Mouse (Mus musculus): Measurements from ENCODE around the gene Col9a3.

Gene Col9a3

DNA sequence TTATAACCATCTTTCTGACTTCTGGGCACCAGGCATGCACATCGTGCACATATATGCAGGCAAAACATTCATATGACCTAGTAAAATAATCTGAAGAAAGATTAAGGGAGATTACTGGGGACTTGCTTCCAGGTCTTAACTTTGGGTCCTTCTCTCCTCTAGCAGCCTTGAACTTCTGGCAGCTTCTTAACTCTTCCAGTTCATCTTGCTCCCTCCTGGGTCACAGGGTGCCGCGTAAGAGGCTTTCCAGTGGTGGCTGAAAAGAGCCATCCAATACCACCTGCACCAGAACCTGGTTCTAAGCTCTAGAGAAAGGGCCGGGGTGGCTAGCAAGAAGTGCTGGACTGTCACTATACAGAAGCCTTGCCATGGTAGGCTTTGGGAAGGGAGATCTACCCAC lies at the start of gene Col9a3:
Gene Col9a3, plus strand, starts transcription at position 301 of the 400 bp plus-strand sequence.
- DNase-seq (ENCODE audit: low spot score) = no peak

DNA sequence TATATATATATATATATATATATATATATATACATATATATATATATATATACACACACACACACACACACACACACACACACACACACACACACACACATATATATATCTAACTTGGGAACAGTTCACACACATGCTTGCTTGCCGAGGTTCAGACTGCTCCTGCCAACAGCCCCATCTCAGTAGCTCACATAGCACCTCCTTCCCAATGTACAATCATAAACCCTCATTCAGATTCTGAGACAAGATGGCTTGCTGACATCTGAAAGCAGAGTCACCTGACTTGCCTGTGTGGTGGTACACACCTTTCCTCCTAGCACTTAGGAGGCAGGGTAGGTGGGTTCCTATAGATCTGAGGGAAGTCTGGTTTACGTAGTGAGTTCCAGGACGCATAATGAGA lies 45.2 kb upstream of the Col9a3 start:
- no peak for DNase-seq (ENCODE audit: low spot score)

DNA sequence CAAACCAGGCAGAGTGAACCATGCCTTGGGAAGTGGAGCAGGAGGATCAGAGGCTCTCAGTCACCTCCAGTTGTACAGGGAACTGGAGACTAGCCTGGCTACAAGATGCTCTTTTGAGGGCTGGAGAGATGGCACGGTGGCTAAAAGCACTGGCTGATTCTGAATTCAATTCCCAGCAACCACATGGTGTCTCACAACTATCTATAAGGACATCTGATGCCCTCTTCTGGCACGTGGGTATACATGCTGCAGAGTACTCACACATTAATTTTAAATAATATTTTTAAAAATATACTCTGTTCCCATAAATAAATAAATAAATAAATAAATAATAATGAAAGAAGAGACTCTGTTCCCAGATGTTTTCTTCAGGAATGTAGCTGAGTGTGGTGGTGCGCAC lies 42.4 kb upstream of the Col9a3 start:
- no peak for DNase-seq (ENCODE audit: low spot score)

DNA sequence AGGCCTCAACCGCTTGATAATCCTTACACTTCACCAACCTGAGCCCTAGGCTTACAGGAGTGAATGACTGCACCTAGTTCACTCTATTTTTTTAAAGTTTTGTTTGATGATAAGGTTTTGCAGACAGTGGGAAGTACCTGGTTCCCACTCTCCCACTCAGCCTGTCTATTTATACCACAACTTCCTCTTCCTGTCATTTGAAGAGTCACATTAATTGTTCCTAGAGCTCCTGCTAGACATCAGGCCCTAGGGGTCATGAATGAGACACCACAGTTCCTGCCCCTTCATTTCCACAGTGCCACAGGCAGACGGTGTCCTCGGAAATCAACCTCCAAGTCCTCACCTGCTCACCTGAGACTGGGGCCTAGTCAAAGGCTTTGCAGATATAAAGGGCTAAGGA lies 41.1 kb upstream of the Col9a3 start:
- DNase-seq (ENCODE audit: low spot score) = no peak

DNA sequence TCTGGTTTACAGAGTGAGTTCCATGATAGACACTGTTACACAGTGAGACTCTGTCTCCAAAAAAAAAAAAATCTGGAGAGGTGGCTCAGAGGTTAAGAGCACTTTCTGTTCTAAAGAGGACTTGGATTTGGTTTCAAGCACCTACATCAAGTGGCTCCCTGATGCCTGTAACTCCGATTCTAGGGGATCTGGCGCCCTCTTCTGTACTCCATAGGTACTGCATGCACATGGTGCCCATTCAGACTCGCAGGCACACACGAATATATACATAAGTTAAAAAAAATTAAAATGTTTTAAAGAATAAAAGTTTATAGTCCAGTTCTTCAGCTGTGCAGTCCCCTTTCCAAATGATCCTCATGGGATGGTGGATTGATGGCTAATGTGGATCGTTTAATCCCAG lies 37.3 kb upstream of the Col9a3 start:
- DNase-seq (ENCODE audit: low spot score) = no peak

DNA sequence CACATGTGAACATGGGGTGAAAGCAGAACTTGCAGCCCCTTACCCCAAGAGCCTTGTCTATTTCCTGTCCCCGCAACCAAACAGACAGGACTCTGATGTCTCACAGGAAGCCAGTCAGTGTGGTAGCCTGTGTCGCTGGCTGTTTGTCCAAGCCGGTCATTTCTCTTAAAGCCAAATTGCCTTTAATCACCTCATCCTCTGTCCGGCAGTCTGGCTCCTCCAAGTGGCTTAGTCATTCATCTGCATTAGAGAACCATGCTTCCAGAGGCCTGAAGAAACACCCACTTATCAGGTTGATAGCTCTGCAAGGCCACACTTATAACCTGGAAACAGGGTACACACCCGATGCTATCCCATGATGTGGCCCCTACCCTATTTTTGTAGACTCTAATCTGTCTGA lies 35.4 kb upstream of the Col9a3 start:
- DNase-seq (ENCODE audit: low spot score) = no peak

DNA sequence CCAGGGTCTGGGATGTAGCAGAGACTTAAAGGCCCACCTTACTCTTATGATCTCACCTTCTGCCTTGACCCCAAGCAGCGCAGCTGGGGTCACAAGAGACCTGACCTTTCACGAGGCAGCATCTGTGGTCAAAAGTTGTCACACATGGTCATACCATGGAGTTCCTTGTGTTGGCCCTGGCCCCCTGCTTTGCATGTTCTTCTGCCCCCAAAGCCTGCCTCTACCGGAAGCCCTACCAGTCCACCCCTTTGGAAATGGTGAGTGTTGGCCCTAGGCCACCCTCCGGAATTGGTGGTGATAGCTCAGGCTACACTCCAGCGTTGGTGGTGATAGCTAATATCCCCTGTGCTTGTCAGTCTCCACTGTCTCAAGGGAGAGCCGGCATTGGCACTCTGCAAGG lies 34.3 kb upstream of the Col9a3 start:
- no peak for DNase-seq (ENCODE audit: low spot score)

DNA sequence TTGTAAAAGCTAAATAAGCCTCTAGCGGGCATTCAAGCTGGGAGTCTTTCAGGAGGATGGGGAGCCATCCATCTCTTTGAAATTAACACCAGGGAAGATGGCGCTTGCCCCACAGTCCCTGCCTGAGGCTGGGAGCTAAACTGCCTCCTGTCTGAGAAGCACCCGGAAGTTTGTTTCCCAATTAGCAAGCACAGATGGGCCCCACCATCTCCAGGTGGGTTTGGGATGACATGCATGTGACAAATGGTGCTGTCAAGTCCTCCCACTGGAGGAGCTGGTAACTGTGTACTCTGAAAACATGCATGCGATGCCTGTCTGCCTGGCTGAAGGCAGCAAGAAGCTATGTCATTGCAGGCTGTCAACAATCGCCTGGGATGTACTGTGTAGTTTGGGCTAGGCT lies 33.7 kb upstream of the Col9a3 start:
- DNase-seq (ENCODE audit: low spot score) = no peak

DNA sequence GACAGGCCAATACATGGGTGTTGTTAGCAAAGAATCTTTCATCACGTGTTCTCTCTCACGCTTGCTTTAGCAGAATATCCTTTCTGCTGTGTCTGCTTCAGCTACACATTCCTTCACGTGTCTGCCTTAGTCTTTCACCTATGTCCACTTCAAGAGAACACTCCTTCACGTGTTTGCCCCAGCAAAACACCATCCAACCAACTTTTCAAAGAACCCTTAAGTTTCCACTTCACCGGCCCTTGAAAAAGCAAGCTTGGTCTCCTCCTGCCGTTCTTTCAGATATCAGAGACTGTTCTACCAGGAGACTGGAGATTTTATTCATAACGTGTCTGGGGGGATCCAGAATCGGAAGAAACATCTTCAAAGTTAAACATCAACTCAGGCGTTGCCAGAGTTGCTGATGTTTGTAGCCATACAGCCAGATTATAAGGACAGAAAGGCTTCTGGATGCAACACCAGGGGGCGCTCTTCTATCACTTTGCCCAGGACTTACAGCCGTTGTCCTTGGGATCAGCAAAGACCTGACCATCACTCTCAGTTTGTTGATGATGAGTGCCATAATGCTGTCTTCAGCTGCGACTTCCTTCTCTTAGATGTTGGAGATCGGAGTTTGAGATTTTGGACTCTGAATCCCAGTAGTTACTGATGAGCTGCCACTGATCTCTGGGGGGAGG lies 31.2 kb upstream of the Col9a3 start:
- DNase-seq (ENCODE audit: low spot score) = no peak

DNA sequence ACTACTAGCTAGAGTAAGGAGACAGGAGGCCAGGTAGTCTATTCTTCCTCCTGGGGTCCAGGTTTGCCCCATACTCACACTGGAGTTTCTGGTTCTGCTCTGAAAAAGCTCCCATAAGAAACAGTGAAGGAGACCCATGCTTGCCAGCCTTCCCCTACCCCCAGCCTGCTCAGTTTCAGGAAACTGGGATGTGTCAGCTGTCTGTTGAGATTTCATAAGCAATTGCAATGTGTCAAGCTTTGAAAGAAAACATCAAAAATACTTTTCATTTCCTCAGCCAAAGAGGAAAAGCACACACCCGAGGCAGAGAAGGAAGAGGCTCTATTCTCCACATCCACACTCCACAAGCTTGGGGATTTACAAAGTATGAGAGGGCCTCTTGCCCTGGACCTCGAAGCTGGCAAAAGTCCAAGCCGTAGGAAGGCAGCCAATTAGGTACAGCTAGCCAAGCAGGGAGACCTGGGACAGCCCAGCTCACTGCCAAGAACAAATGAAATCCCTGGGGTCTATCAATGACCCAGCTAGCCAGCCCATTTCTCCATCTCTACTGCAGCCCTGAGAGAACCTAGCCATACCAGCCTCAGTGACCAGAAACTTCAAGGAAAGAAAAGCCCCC lies 28.5 kb upstream of the Col9a3 start:
- DNase-seq (ENCODE audit: low spot score) = no peak

DNA sequence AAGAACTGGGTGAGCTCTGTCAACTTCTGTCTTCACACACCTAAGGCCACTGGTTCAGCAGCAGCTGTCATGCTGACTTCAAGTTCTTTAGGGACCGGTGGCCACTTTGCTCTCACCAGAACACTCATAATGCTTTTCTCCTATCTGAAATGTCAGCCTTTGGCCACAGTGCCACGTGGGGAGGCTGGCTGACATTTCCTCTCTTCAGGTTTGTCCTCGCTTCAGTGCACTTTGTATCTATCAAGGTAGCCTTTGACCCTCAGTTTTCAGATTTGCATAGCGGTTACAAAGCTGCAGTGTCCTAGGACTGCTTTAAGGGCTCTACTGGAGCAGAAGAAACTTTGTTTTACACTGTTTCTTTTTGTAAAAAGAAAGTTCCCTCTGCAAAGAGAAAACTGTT lies 21.1 kb upstream of the Col9a3 start:
- no peak for DNase-seq (ENCODE audit: low spot score)

DNA sequence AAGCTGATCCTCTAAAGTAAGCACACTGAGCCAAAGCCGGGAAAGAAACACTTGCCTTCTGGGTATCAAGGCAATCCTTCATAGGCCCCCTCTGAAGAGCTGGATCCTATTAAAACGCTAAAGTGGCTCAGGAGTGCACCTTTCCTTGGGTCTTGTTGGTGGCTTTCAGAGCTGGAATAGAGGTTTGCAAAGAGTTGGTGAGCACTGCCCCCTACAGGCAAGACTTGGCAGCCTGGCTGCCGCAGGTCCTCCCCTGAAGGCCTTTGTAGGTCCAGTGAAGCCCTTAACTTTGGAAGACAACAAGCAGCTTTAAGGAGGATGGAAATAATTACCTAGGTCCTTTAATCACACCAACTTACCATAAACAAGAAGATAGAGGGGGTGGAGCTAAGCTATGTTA lies 18.9 kb upstream of the Col9a3 start:
- peak; percentile 41 for DNase-seq (ENCODE audit: low spot score)

DNA sequence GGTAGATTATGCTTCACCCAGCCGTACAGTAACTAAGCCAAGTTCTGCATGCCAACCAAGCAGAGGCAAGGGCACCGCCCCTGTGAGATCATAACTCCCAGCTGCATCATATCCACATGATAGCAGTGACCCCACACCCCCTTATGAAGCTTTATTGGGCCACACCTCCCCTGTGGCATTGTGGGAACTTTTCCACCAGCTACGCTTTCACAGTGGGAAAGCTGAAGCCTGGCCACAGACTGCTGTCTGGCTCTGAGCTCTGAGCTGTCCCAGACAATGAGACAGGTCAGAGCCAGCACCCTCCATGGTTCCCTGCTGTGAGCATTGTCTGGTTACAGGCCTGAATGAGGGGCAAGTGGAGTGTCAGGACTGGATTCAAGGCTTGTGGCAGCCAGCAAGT lies 16.6 kb upstream of the Col9a3 start, which contains the start of gene Mrgbp:
Gene Mrgbp, plus strand, starts transcription at position 303 of the 400 bp plus-strand sequence.
- DNase-seq (ENCODE audit: low spot score) = no peak

DNA sequence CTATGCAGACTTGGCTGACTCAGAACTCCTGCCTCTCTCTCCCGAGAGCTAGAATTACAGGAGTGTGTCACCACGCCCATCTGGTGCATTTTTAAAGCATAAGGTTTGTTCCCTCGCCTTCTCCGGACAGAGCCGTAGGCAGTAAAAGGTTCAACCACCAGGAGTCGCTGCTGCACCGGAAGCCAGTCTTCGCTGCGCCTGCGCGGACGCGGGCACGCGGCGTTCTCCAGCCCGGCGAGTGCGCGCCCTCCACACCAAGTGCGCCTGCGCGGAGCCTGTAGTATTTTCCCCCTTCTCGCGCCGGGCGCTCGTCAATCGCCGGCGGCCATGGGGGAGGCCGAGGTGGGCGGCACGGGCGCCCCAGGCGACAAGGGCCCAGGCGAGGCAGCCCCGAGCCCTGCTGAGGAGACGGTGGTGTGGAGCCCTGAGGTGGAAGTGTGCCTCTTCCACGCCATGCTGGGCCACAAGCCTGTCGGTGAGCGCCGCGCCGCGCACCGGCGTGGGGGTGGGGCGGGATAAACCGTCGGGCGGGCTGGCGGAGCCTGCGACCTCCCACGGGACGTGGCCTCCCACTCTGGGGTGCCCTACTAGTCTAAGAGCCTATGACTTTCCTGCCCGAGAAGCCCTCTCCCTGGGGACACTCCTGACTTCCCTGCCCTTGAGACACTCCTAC lies 15.0 kb upstream of the Col9a3 start:
- peak; percentile 94 for DNase-seq (ENCODE audit: low spot score)

DNA sequence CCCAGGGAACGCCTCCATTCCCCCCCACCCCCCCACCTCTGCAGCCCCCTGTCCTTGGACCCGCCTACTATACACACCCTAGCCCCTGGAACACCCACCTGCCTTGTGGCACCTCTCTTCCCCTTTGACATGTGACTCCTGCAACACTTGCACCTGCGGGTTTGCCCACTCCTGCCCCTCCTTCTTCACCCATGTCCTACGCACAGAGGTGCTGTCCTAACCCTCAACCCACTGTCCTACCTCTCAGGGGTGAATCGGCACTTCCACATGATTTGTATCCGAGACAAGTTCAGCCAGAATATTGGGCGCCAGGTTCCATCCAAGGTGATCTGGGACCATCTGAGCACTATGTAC lies 14.5 kb upstream of the Col9a3 start:
- DNase-seq (ENCODE audit: low spot score) = no peak

DNA sequence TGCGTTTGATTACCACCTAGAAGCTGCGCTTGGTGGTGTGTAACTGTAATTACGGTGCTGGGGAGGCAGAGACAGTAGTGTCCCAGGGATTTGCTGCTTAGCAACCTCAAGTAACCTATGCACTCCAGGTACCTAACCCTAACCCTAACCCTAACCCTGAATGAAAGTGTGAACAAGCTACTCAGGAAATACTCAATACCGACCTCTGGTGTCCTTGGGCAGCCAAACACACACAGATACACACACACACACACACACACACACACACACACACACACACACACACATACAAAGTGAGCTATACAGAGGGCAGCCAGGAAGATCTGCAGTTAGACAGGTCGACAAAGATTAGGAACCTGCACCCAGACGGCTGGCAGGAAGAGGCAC lies 8.9 kb upstream of the Col9a3 start:
- DNase-seq (ENCODE audit: low spot score) = no peak

DNA sequence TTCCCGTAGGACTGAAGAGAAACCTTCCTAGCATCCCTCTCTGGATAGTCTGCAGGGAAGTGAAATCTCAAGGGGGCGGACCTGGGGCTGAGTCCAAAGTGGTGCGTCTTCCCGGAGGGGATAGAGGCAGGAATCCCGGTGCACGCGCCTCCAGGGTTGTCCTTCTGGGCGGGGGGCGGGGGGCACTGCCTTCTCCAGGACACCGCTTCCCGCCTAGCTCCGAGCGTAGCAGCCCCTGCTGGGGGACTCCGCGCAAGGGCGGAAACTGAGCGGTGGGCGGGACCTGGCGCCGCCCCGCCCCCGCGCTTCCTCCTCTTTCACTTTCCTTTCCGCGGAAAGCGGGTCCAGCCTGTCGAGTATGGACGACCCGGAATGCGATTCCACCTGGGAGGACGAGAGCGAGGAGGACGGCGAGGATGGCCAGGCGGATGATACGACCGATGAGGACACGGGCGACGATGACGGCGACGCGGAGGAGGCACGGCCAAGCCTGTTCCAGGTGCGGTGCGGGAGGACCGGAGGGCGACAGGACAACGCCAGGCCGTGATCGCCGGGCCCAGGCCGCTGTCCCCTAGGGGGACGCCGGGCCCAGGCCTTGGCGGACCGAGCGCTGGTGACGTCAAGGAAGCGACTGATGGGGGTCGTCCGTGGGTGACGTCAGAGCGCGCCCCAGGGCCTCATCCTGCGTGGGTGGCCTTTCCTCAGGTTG lies 8.3 kb upstream of the Col9a3 start, which contains the start of gene Ogfr:
Gene Ogfr, plus strand, starts transcription at position 123 of the 709 bp plus-strand sequence.
- peak; percentile 28 for DNase-seq (ENCODE audit: low spot score)

DNA sequence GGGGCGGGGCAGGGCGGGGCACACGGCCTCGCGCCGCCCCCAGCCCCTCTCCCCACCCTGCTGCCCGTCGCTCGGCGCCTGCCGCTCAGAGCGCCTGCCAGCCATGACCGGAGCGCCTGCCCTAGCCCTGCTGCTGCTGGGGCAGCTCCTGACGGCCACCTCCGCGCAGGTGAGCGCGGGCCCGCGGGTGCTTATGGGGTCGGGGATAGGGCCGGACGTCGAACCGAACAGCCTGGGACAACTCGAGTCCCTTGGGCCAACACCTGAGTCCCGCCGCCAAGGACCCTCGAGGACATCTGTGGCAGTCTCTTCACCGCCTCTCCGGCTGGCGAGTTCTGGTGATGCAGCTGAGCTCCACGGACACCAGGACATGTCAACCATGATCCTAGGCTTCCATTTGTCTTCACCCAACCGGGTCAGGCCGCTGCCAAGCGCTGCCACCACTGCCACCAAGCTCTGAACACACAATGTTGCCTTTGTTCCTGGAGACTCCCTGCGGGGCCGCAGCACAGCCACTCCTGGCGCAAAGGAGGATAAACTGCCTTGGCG lies 641 bp downstream of the Col9a3 start:
- DNase-seq (ENCODE audit: low spot score) = no peak

DNA sequence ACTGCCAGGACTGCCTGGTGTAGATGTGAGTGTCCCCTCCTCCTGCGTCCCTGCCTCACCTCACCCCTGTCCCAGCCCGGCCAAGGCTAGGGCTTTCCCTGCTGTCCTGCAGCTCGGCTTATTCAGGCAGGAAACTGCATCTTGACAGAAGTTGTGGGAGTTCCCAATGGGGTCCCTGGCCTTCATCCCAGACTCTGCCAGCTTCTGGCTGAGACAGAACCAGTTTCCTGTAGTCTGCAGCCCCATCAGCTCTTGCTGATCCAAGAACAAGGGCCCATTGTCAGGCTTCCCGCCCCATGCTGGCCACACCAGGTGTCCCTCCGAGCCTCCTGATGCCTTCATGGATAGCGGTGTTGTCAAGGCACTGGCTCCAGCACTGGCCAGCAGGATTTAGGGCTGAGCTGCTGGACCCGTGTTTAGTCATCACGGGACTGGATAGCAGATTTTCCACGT lies 3.0 kb downstream of the Col9a3 start:
- no peak for DNase-seq (ENCODE audit: low spot score)

DNA sequence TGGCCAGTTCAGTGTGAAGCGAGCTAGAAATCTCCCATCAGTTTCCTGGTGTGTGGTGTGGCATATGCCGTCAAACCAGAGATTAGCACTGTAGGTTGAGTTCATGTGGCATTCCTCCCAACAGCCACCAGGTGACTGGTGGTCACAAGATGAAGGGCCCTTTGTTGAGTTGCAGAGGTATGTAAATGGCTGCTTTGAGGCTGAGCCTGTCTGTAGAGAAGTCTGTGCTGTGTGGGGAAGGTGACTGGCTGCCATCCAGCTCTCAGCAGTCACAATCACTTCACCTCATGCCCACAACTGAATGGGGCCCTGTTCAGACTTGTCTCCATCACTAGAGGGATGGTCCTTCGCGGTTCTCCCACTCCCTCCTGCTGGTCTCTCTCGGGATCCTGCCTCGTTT lies 7.2 kb downstream of the Col9a3 start:
- no peak for DNase-seq (ENCODE audit: low spot score)

DNA sequence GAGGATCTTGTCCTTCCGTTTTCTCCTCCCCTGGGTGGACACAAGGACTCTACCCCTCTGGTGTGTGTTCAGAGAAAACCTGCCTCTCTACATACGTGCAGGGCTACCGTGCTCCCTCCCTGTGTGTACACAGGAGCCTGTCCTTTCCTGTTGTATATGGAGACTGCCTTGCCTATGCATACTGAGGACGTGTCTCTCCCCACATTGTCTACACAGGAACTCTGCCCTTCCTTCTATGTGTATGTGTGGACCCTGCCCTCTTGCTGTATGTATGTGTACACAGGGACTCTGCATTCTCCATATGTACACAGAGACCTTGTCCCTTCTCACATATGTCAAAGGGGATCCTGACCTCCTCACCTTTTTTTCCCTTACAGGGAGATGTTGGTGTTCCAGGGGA lies 12.7 kb downstream of the Col9a3 start:
- no peak for DNase-seq (ENCODE audit: low spot score)

DNA sequence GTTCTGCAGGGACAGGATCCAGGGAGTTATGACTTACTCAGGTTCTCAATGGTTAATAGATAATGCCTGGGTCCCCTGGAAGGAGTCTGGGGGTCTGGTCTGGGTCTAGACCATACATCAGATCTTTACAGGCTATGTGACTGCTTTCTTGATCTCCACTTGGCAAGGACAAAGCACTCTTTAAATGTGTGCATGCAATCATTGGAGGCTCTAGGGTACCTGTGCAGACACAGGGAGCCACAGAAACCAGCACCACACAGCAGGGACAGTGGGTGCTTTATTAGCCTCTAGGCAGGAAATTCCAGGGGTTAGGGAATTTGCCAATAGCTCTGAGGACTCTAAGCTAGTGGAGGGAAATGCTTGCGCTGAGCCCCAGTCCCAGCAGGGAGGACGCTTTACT lies 14.3 kb downstream of the Col9a3 start:
- DNase-seq (ENCODE audit: low spot score) = no peak
